Mouse (Mus musculus) midbrain, postnatal 0 days (tissue): ENCODE measurements around the gene Ramp3. TPM values are rescaled to one million over a fixed set of nuclear protein-coding genes. Genes with fewer than 3 reads are reported as not detected.

Source experiments
- ATAC-seq: fragments of 200-750 bp; cut with Nextera tagmentation; 2 replicates; pipeline ENCODE4 v1.8.0; 2017; ENCODE audit warnings: moderate number of reproducible peaks, mild to moderate bottlenecking, moderate TSS enrichment, moderate library complexity; ENCODE audit not compliant: low FRiP score
- DNase-seq: peaks from one replicate; pipeline ENCODE4 v3.0.0-alpha.2; 2015; ENCODE audit warnings: low spot score
- H3K27ac ChIP-seq: fragments of 300-500 bp; sonication (generic); 2 replicates; pipeline ENCODE4 v1.5.1; 2014; ENCODE audit warnings: low read depth, mild to moderate bottlenecking, low read length, mixed read lengths
- H3K27me3 ChIP-seq: fragments of 300-500 bp; sonication (generic); 2 replicates; pipeline ENCODE4 v1.6.1; 2014; ENCODE audit warnings: low read length, control low read depth, mixed read lengths; ENCODE audit not compliant: insufficient read depth
- H3K36me3 ChIP-seq: fragments of 300-500 bp; sonication (generic); 2 replicates; pipeline ENCODE4 v1.6.1; 2014; ENCODE audit warnings: low read length, control low read depth, mixed read lengths; ENCODE audit not compliant: insufficient read depth
- H3K4me1 ChIP-seq: fragments of 300-500 bp; sonication (generic); 2 replicates; pipeline ENCODE4 v1.6.1; 2014; ENCODE audit warnings: mild to moderate bottlenecking, control low read depth, antibody characterized with exemption, low read length, mixed read lengths; ENCODE audit not compliant: insufficient read depth
- H3K4me2 ChIP-seq: fragments of 300-500 bp; sonication (generic); 2 replicates; pipeline ENCODE4 v1.6.1; 2014; ENCODE audit warnings: low read depth, mild to moderate bottlenecking, low read length, mixed read lengths; ENCODE audit not compliant: poor library complexity, severe bottlenecking
- H3K4me3 ChIP-seq: fragments of 300-500 bp; sonication (generic); 2 replicates; pipeline ENCODE4 v1.5.1; 2014; ENCODE audit warnings: low read depth, mild to moderate bottlenecking, low read length, moderate library complexity
- H3K9ac ChIP-seq: fragments of 300-500 bp; sonication (generic); replicated peaks from 2 replicates; pipeline ENCODE4 v1.6.1; 2014; ENCODE audit warnings: mild to moderate bottlenecking, low read length, moderate library complexity, mixed read lengths; ENCODE audit not compliant: poor library complexity, severe bottlenecking
- H3K9me3 ChIP-seq: fragments of 300-500 bp; sonication (generic); 2 replicates; pipeline ENCODE4 v1.6.1; 2016; ENCODE audit warnings: low read length, control low read depth
- CTCF ChIP-seq: IDR thresholded peaks from 2 replicates; pipeline ENCODE4 v1.5.1; 2016; ENCODE audit warnings: antibody characterized with exemption, mild to moderate bottlenecking
- WGBS: fragments of 180-500 bp; shearing (Covaris S2); extraction: QIAGEN DNeasy Blood & Tissue Kit; methylation state at CpG from one replicate; pipeline ENCODE4 v1.1.7; 2014; 5-methylcytosine and 5-hydroxymethylcytosine counted together
- polyA plus RNA-seq: library from polyadenylated mRNA; unstranded; fragments of >200 nt; fragmentation: Nextera tagmentation; extraction: Ambion mirVana; gene quantifications from 2 replicates; pipeline ENCODE4 v1.2.1, GENCODE M21; 2015
- total RNA-seq: library from RNA; depleted of rRNA; stranded (reverse); fragments of >200 nt; gene quantifications from 2 replicates; pipeline ENCODE4 v1.2.3, GENCODE M21; 2014

Gene Ramp3
- total and polyA plus RNA-seq, 2 experiments from 2014 or later: 14.8 to 25.0 TPM

- no peak for TF ChIP-seq CTCF
- WGBS: 74% methylated on average over 7 of the region's 7 CpGs
- no peak for ATAC-seq
Measured at GRCm38 (mm10) chr11:6675402-6675801, 17.1 kb downstream of the Ramp3 start.

DNA sequence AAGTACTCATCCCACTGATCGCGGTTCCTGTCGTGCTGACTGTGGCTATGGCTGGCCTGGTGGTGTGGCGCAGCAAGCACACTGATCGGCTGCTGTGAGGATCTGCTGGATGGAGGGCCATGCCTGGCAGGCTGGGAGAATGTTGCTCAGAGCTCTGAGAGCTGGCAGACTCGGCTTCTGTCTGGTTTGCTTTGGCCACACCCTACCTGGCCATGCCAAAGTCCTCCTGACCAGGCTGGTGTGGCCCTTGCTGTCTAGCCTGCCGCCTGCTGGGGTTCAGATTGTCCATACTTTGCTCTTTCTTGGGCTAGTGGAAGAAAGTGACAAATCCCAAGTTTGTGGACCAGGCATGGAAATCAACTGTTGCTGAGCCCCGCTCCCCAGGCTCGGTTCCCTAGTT lies 18.3 kb downstream of the Ramp3 start:
- no peak overlapping the region for H3K4me3 ChIP-seq
- no peaks in the 10 kb centered on the region for H3K36me3 ChIP-seq
- TF ChIP-seq CTCF: no peak
- H3K9ac ChIP-seq: no peak overlapping the region
- no peak for ATAC-seq
- no peaks in the 10 kb centered on the region for H3K4me1 ChIP-seq
- no peak overlapping the region for H3K4me2 ChIP-seq
- WGBS: 91% methylated on average over 9 of the region's 9 CpGs
- no peak for DNase-seq
- H3K9me3 ChIP-seq: no peaks in the 10 kb centered on the region
- H3K27ac ChIP-seq: no peak overlapping the region
- H3K27me3 ChIP-seq: no peaks in the 10 kb centered on the region

More at GRCm38 (mm10) chr11:6675402-6675801, 17.1 kb downstream of the Ramp3 start:
- H3K27me3 ChIP-seq: no peaks in the 10 kb centered on the region
- H3K4me2 ChIP-seq: no peak overlapping the region
- H3K4me3 ChIP-seq: no peak overlapping the region
- no peaks in the 10 kb centered on the region for H3K36me3 ChIP-seq
- H3K27ac ChIP-seq: no peak overlapping the region
- no peak overlapping the region for H3K9ac ChIP-seq
- H3K9me3 ChIP-seq: no peaks in the 10 kb centered on the region
- H3K4me1 ChIP-seq: no peaks in the 10 kb centered on the region
- DNase-seq: no peak

GRCm38 (mm10) chr11:6677530-6677929 lies 19.2 kb downstream of the Ramp3 start:
- DNase-seq: peak; percentile 48
- Histone ChIP-seq H3K27ac (no peak overlapping the region), H3K9ac (no peak overlapping the region), H3K4me2 (no peak overlapping the region), H3K27me3 (no peaks in the 10 kb centered on the region), H3K4me1 (no peaks in the 10 kb centered on the region), H3K4me3 (no peak overlapping the region), H3K36me3 (no peaks in the 10 kb centered on the region), H3K9me3 (no peaks in the 10 kb centered on the region)
- ATAC-seq: peak; percentile 65; the same call in 1 of the 2 replicates
- 15% methylated on average over 7 of the region's 7 CpGs for WGBS
- TF ChIP-seq CTCF: peak; percentile 72

GRCm38 (mm10) chr11:6679694-6680396 lies 21.5 kb downstream of the Ramp3 start:
- Histone ChIP-seq H3K27me3 (no peaks in the 10 kb centered on the region), H3K36me3 (no peaks in the 10 kb centered on the region), H3K4me2 (no peak overlapping the region), H3K9me3 (no peaks in the 10 kb centered on the region), H3K4me3 (no peak overlapping the region), H3K9ac (no peak overlapping the region), H3K27ac (no peak overlapping the region), H3K4me1 (no peaks in the 10 kb centered on the region)
- TF ChIP-seq CTCF: no peak
- WGBS: 79% methylated on average over 17 of the region's 17 CpGs
- ATAC-seq (no peak), DNase-seq (no peak)

DNA sequence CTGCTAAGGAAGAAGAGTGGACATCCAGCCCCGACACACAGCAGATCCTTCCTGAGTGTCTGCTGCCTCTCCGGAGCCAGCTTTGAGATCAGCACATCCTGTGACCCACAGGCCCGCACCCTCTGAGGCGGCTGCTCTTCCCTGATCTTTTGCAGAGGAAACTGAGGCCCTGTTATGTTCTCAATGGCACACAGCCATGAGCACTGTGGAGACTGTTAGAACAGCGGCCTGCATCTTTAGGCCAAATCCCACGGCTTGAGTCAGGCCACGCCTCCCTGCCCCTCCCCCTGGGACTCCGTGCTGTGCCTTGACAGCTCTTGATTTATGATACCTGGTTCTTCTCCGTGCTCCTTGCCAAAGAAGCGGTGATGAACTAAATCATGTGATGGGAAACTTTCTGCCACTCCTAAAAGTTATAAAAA lies 22.1 kb downstream of the Ramp3 start:
- ATAC-seq (no peak), DNase-seq (peak; percentile 60)
- H3K4me1 ChIP-seq: no peaks in the 10 kb centered on the region
- no peaks in the 10 kb centered on the region for H3K27me3 ChIP-seq
- no peak overlapping the region for H3K4me3 ChIP-seq
- no peak overlapping the region for H3K9ac ChIP-seq
- TF ChIP-seq CTCF: no peak
- no peaks in the 10 kb centered on the region for H3K36me3 ChIP-seq
- no peak overlapping the region for H3K4me2 ChIP-seq
- H3K9me3 ChIP-seq: no peaks in the 10 kb centered on the region
- WGBS: 38% methylated on average over 10 of the region's 10 CpGs
- no peak overlapping the region for H3K27ac ChIP-seq

DNA sequence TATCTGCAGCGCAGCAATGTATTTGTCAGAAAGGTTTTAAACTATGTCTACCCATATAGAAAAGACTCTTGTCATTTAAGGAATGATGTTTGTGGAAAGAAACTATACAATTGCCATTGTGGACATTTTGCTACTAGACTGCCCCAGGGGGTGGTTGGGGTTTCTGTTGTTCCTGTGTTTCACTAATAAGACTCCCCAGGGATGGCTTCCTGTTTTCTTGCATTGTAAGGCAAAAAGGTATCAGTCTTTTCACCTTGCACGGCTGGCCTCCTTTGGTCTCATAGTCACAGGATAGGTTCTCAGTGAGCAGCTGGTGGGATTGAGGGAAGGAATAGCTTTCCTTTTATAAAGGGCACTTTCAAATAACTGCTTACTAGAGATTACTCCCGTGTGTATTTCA lies 26.4 kb downstream of the Ramp3 start:
- Histone ChIP-seq H3K27me3 (no peaks in the 10 kb centered on the region), H3K9me3 (no peaks in the 10 kb centered on the region)
- DNase-seq: no peak

More for the DNA sequence above, 26.4 kb downstream of the Ramp3 start:
- Histone ChIP-seq H3K4me2 (no peak overlapping the region), H3K27ac (no peak overlapping the region), H3K36me3 (no peaks in the 10 kb centered on the region), H3K4me1 (no peaks in the 10 kb centered on the region; the same call in 1 of the 2 replicates), H3K4me3 (no peak overlapping the region), H3K9ac (no peak overlapping the region)
- no peak for TF ChIP-seq CTCF
- 50% methylated on average over 3 of the region's 3 CpGs for WGBS
- no peak for ATAC-seq
